Mouse (Mus musculus) splenic B cell, adult 2 months (primary cell): Measurements from ENCODE around the gene Nr2f1.

Experiments
- DNase-seq: peaks from one replicate; pipeline ENCODE4 v3.0.0-alpha.2; 2011; ENCODE audit warnings: low read depth, low spot score
- H3K27me3 ChIP-seq: 2 replicates; pipeline ENCODE4 v1.6.1; 2012; ENCODE audit warnings: mild to moderate bottlenecking, low read length, moderate library complexity, mixed read lengths; ENCODE audit not compliant: control insufficient read depth, poor library complexity, insufficient read depth, severe bottlenecking
- H3K36me3 ChIP-seq: 2 replicates; pipeline ENCODE4 v1.6.1; 2012; ENCODE audit warnings: mild to moderate bottlenecking, low read length, moderate library complexity, mixed read lengths; ENCODE audit not compliant: control insufficient read depth, poor library complexity, insufficient read depth, severe bottlenecking

The Nr2f1 gene

GRCm38 (mm10) chr13:78203348-78204061, 3.9 kb upstream of the Nr2f1 start:
- Histone ChIP-seq H3K36me3 (no peaks in the 10 kb centered on the region), H3K27me3 (peaks cover 5% of the 10 kb centered on the region)
- no peak for DNase-seq

- no peak for DNase-seq
- no peaks in the 10 kb centered on the region for H3K36me3 ChIP-seq
- H3K27me3 ChIP-seq, result peaks cover 2% of the 10 kb centered on the region
Observed at GRCm38 (mm10) chr13:78202574-78203347, 3.2 kb upstream of the Nr2f1 start.

GRCm38 (mm10) chr13:78201871-78202565, 2.5 kb upstream of the Nr2f1 start:
- Histone ChIP-seq H3K36me3 (no peaks in the 10 kb centered on the region), H3K27me3 (peaks cover 4% of the 10 kb centered on the region)
- no peak for DNase-seq

- peaks cover 4% of the 10 kb centered on the region for H3K27me3 ChIP-seq
- DNase-seq, result peak; percentile 54
- H3K36me3 ChIP-seq, result no peaks in the 10 kb centered on the region
Observed at GRCm38 (mm10) chr13:78200991-78201870, 1.7 kb upstream of the Nr2f1 start.

GRCm38 (mm10) chr13:78200407-78200806, 850 bp upstream of the Nr2f1 start:
- no peak for DNase-seq

GRCm38 (mm10) chr13:78198871-78199641, 501 bp downstream of the Nr2f1 start:
- H3K27me3 ChIP-seq, result peaks cover 4% of the 10 kb centered on the region
- no peak for DNase-seq
- no peaks in the 10 kb centered on the region for H3K36me3 ChIP-seq

More at GRCm38 (mm10) chr13:78200407-78200806, 850 bp upstream of the Nr2f1 start:
- peaks cover 4% of the 10 kb centered on the region for H3K27me3 ChIP-seq
- H3K36me3 ChIP-seq, result no peaks in the 10 kb centered on the region

- Histone ChIP-seq H3K36me3 (no peaks in the 10 kb centered on the region), H3K27me3 (peaks cover 4% of the 10 kb centered on the region)
- DNase-seq, result no peak
Observed at GRCm38 (mm10) chr13:78198391-78198870, 1.1 kb downstream of the Nr2f1 start.

- Histone ChIP-seq H3K36me3 (no peaks in the 10 kb centered on the region), H3K27me3 (peaks cover 4% of the 10 kb centered on the region)
- no peak for DNase-seq
Observed at GRCm38 (mm10) chr13:78197819-78198390, 1.7 kb downstream of the Nr2f1 start.

GRCm38 (mm10) chr13:78197286-78197818, 2.2 kb downstream of the Nr2f1 start:
- Histone ChIP-seq H3K27me3 (peaks cover 4% of the 10 kb centered on the region), H3K36me3 (no peaks in the 10 kb centered on the region)
- no peak for DNase-seq

GRCm38 (mm10) chr13:78196236-78196796, 3.2 kb downstream of the Nr2f1 start:
- no peaks in the 10 kb centered on the region for H3K36me3 ChIP-seq
- DNase-seq, result no peak
- peaks cover 4% of the 10 kb centered on the region for H3K27me3 ChIP-seq

GRCm38 (mm10) chr13:78195601-78196115, 3.9 kb downstream of the Nr2f1 start:
- DNase-seq, result no peak

GRCm38 (mm10) chr13:78194850-78195600, 4.5 kb downstream of the Nr2f1 start:
- peaks cover 4% of the 10 kb centered on the region for H3K27me3 ChIP-seq
- H3K36me3 ChIP-seq, result no peaks in the 10 kb centered on the region
- DNase-seq, result no peak

More at GRCm38 (mm10) chr13:78195601-78196115, 3.9 kb downstream of the Nr2f1 start:
- Histone ChIP-seq H3K27me3 (peaks cover 4% of the 10 kb centered on the region), H3K36me3 (no peaks in the 10 kb centered on the region)
